ENCODE assay signal across 8 mouse cellular contexts in the genomic region with DNA sequence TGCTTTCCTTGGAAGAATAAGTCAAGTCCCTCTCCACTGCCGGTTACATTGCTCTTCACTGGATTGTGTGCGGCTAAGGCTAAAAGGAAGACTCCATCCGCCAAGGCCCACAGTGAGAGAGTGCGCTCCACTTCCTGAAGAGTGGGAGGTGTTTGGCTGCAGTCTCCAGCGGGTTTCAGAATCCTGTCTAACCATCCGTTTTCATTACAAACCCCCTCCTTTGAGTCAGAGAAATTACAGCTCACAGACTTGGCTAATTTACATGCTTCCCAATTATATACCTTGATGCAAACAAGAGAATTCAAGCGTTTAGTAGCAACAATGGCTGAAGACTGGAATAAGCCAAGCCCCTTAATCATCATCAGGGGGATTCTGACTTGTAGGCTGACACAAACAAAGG. TPM values are rescaled to one million over a fixed set of nuclear protein-coding genes. Genes with fewer than 3 reads are reported as not detected.
DNase-seq lines count a peak whose midpoint lies in the region; ATAC-seq lines count a peak whose summit lies in the region.

No protein-coding gene starts in this region.

- H3K9ac ChIP-seq in neural tube, embryonic 13.5 days: no peak overlapping the region

- H3K4me3 ChIP-seq in neural tube, embryonic 13.5 days: no peak overlapping the region

- no peaks in the 10 kb centered on the region for H3K9me3 ChIP-seq in neural tube, embryonic 13.5 days

- ATAC-seq in neural tube, embryonic 13.5 days (ENCODE audit: low read depth): 0 out of 2 replicates have a peak, but pooled peaks have one; percentile 36
- no peak for ATAC-seq in erythroblast, adult 5-6 weeks (replicated peaks; ENCODE audit: low FRiP score, poor library complexity, severe bottlenecking)

- no peak for DNase-seq in neural tube, embryonic 10.5 days (ENCODE audit: extremely low spot score, low spot score)
- peak; percentile 26 for DNase-seq in heart, adult 8-10 months (ENCODE audit: low spot score)
- peak; percentile 33 for DNase-seq in layer of hippocampus, adult 9-11 months
- DNase-seq in right cerebral cortex, adult 2 months (ENCODE audit: low spot score in 2 of 2): peak; percentile 70 to 77
- DNase-seq in cerebellum, postnatal 4 days (ENCODE audit: low spot score in 2 of 2): no peak
- no peak for DNase-seq in B cell, adult 2 months

- H3K27ac ChIP-seq in neural tube, embryonic 13.5 days (replicated peaks): peak overlapping the region; percentile 70

- H3K36me3 ChIP-seq in neural tube, embryonic 13.5 days: no peaks in the 10 kb centered on the region

- H3K27me3 ChIP-seq in neural tube, embryonic 13.5 days: no peaks in the 10 kb centered on the region

- H3K4me1 ChIP-seq in neural tube, embryonic 13.5 days (replicated peaks): peaks cover 34% of the 10 kb centered on the region

- 41% methylated on average over 7 of the region's 7 CpGs for WGBS in neural tube, embryonic 13.5 days

- no peak overlapping the region for H3K4me2 ChIP-seq in neural tube, embryonic 13.5 days

RNA-seq across cellular contexts. Expression of gene Arl4c, which starts 55.1 kb away (rescaled TPM):
- polyA plus RNA-seq in neural tube, embryonic 13.5 days (2015; fragmentation: Nextera tagmentation; extraction: Ambion mirVana): 38.3 and 39.2 TPM in 2 replicates
- 1 to 10 TPM; 3.5 to 6.6 (median 4.9) TPM for total RNA-seq in heart, adult 8-10 months (2022)
- 0.96 and 2.9 TPM in 2 replicates for total RNA-seq in erythroblast, adult 5-6 weeks (2015; ENCODE audit: low replicate concordance)
- 1.8 and 3.5 TPM in 2 replicates for total RNA-seq in erythroblast, adult 5-6 weeks (2017; ENCODE audit: low replicate concordance)

Comparison
In these comparisons a context has a peak if more than half of its experiments do, and no peak if none do; other contexts are left out.
1. DNase-seq: peak in heart, adult 8-10 months (single experiment), layer of hippocampus, adult 9-11 months (single experiment) and right cerebral cortex, adult 2 months (2 of 2); none in neural tube, embryonic 10.5 days (single experiment), cerebellum, postnatal 4 days (0 of 2) and B cell, adult 2 months (0 of 2).